Mouse (Mus musculus) hindbrain, embryonic 14.5 days (tissue): Measurements from ENCODE around the gene Znrf2. TPM values are rescaled to one million over a fixed set of nuclear protein-coding genes. Genes with fewer than 3 reads are reported as not detected.

Experiments
- ATAC-seq: fragments of 200-750 bp; cut with Nextera tagmentation; 2 replicates; pipeline ENCODE4 v1.8.0; 2017; ENCODE audit warnings: moderate number of reproducible peaks, mild to moderate bottlenecking, moderate TSS enrichment, moderate library complexity; ENCODE audit not compliant: low FRiP score
- DNase-seq: peaks from one replicate; pipeline ENCODE4 v3.0.0-alpha.2; 2015; ENCODE audit warnings: low spot score
- H3K27ac ChIP-seq: fragments of 300-500 bp; sonication (generic); 2 replicates; pipeline ENCODE4 v1.5.1; 2014; ENCODE audit warnings: mild to moderate bottlenecking, moderate library complexity
- H3K27me3 ChIP-seq: fragments of 300-500 bp; sonication (generic); 2 replicates; pipeline ENCODE4 v1.6.1; 2014; ENCODE audit warnings: mild to moderate bottlenecking, low read length, mixed read lengths; ENCODE audit not compliant: control insufficient read depth, insufficient read depth
- H3K36me3 ChIP-seq: fragments of 300-500 bp; sonication (generic); replicated peaks from 2 replicates; pipeline ENCODE4 v1.6.1; 2014; ENCODE audit not compliant: control insufficient read depth, insufficient read depth
- H3K4me1 ChIP-seq: fragments of 300-500 bp; sonication (generic); replicated peaks from 2 replicates; pipeline ENCODE4 v1.6.1; 2014; ENCODE audit warnings: antibody characterized with exemption, low read length, mixed read lengths; ENCODE audit not compliant: control insufficient read depth, insufficient read depth
- H3K4me2 ChIP-seq: fragments of 300-500 bp; sonication (generic); replicated peaks from 2 replicates; pipeline ENCODE4 v1.6.1; 2014; ENCODE audit warnings: mild to moderate bottlenecking, moderate library complexity
- H3K4me3 ChIP-seq: fragments of 300-500 bp; sonication (generic); replicated peaks from 2 replicates; pipeline ENCODE4 v1.5.1; 2014; ENCODE audit warnings: mild to moderate bottlenecking, low read length
- H3K9ac ChIP-seq: fragments of 300-500 bp; sonication (generic); 2 replicates; pipeline ENCODE4 v1.6.1; 2014
- H3K9me3 ChIP-seq: fragments of 300-500 bp; sonication (generic); 2 replicates; pipeline ENCODE4 v1.6.1; 2016; ENCODE audit warnings: low read length; ENCODE audit not compliant: control insufficient read depth
- WGBS: fragments of 180-500 bp; shearing (Covaris S2); extraction: QIAGEN DNeasy Blood & Tissue Kit; methylation state at CpG from one replicate; pipeline ENCODE4 v1.1.7; 2014; 5-methylcytosine and 5-hydroxymethylcytosine counted together
- polyA plus RNA-seq: library from polyadenylated mRNA; unstranded; fragments of >200 nt; fragmentation: Nextera tagmentation; extraction: Ambion mirVana; gene quantifications from 2 replicates; pipeline ENCODE4 v1.2.1, GENCODE M21; 2014

Gene Znrf2
- polyA plus RNA-seq, 1 experiment from 2014 or later, result 7.7 TPM

DNA sequence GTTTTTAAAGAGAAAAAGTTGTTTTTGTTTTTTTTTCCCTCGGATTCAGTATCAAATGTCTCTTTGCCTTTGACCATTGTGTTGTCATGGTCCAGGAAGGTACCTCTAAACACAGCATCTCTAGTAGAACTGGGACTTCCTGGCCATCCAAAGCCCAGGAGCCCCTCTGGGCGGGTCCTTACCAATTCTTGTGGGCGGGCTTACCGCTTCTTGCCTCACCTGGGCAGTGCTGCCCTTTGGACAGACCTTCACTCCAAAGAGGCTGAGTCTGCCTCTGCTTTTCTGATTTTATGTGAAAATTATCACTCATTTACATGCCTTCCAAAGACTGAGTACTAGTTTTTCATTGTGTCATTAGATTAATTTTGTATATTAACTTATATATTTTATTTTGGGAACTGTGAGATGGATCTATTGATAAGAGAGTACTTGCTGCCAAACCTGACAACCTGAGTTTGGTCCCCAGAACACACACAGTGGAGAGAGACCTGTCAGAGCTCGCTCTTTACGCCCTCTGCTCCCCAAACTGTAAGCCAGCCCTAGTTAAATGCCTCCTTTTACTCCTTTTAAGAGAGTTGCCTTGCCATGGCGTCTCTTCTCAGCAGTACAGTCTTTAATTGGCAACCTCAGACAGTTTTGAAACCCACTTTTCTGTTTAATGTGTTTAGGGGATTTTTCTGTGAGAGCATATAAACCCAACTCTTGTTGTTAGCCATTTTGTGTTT lies 13.5 kb downstream of the Znrf2 start:
- DNase-seq (no peak), ATAC-seq (no peak)
- Histone ChIP-seq H3K4me2 (no peak overlapping the region), H3K27ac (no peak overlapping the region), H3K4me1 (0 out of 2 replicates have a peak, but pooled peaks cover 6% of the 10 kb centered on the region), H3K36me3 (no peaks in the 10 kb centered on the region), H3K27me3 (no peaks in the 10 kb centered on the region), H3K4me3 (no peak overlapping the region), H3K9me3 (no peaks in the 10 kb centered on the region), H3K9ac (no peak overlapping the region)
- 88% methylated on average over 7 of the region's 7 CpGs for WGBS

DNA sequence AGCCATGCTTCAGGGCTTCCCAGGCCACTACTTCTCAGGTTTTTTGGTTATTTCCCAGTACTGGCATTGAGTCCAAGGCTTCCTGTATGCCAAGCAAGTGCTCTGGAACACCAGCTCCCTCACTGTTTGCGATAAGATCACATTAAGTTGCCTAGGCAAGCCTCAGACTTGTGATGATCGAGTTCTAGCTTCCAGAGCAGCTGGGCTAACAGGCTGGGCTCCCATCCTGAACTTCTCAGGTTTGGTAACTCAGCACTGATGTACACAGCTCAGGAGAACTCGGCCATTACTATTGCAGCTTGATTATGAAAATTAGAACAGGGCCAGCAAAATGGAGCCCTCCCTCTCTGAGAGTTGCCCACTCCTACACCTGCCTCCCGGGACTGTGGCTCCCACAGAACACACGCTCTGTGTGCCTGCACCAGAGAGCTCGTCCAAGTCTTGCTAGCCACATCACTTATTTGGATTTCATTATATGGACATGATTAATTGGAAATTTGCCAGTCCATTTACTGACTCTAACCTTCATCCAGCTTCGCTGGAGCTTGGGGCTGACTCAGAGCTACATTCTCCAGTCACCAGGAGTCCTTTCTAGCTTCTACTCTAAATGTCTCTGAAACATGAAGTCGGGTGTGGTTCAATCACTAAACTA lies 14.5 kb downstream of the Znrf2 start:
- WGBS, result 53% methylated on average over 8 of the region's 8 CpGs
- ATAC-seq (no peak), DNase-seq (no peak)
- H3K4me3 ChIP-seq, result no peak overlapping the region
- H3K27ac ChIP-seq, result no peak overlapping the region
- H3K9ac ChIP-seq, result no peak overlapping the region
- no peaks in the 10 kb centered on the region for H3K9me3 ChIP-seq
- H3K4me1 ChIP-seq, result 0 out of 2 replicates have a peak, but pooled peaks cover 6% of the 10 kb centered on the region
- no peak overlapping the region for H3K4me2 ChIP-seq
- H3K36me3 ChIP-seq, result no peaks in the 10 kb centered on the region
- H3K27me3 ChIP-seq, result no peaks in the 10 kb centered on the region

DNA sequence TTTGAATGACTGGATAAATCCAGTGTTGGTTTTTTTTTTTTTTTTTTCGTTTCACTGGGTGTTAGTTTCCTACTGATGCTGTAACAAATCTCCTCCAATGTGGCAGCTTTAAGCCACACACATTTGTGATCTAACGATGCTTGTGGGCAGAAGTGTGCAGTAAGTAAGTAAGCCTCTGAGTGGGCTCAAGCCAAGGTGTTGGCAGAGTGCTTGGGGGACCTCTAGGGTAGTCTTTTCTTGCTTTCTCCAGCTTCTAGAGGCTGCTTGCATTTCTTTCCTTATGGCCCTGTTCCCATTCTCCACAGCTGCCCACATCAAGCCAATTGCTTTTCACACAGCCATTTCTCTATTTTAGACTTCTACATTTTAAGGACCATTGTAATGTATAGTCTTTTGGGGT lies 16.7 kb downstream of the Znrf2 start:
- H3K9ac ChIP-seq, result no peak overlapping the region
- H3K27ac ChIP-seq, result no peak overlapping the region
- 0 out of 2 replicates have a peak, but pooled peaks cover under 1% of the 10 kb centered on the region for H3K9me3 ChIP-seq
- H3K36me3 ChIP-seq, result no peaks in the 10 kb centered on the region
- 0 out of 2 replicates have a peak, but pooled peaks cover 6% of the 10 kb centered on the region for H3K4me1 ChIP-seq
- no peak overlapping the region for H3K4me3 ChIP-seq
- no peak overlapping the region for H3K4me2 ChIP-seq
- WGBS, result 76% methylated on average over 2 of the region's 2 CpGs
- H3K27me3 ChIP-seq, result no peaks in the 10 kb centered on the region
- ATAC-seq (no peak), DNase-seq (no peak)

DNA sequence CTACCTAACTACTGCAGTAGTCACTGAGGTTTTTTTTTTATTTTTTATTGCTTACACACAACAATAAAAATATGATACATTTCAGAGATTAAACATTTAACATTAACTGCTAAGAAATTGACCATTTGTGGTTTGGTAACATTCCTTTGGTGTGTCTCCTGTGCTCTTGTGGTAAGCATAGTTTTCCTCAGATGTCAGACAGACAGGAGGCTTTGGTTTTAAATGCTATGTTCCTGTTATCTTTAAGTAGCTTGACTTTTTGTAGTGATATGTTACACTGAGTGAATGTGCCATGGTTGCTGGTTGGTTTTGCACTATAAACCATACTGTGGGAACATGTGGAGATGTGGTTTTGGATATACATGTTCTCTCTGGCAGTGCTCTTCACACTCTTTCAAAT lies 19.9 kb downstream of the Znrf2 start:
- H3K9me3 ChIP-seq, result 0 out of 2 replicates have a peak, but pooled peaks cover 13% of the 10 kb centered on the region
- no peaks in the 10 kb centered on the region for H3K27me3 ChIP-seq
- no peak overlapping the region for H3K4me3 ChIP-seq
- no peak overlapping the region for H3K27ac ChIP-seq
- DNase-seq (no peak), ATAC-seq (no peak)
- no peak overlapping the region for H3K9ac ChIP-seq
- no peak overlapping the region for H3K4me2 ChIP-seq
- H3K36me3 ChIP-seq, result no peaks in the 10 kb centered on the region
- H3K4me1 ChIP-seq, result no peaks in the 10 kb centered on the region

DNA sequence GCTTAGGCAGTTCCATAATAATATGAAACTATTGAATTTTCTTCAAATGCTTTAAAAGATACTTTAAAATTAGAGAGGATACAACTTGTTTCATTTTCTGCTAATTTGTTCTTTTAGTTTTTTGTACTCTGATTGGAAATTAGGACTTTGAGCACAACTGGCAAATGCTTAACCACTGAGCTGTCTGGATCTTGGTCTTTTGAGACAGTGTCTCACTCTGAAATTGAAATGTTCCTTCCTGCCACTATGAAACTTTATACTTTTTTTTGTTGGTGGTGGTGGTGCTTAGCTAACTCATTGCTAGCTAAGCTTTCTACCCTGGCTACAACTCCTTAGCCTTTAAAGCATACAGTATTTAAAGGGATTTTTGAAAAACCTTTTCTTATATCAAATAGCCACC lies 24.7 kb downstream of the Znrf2 start:
- H3K4me2 ChIP-seq, result no peak overlapping the region
- H3K4me3 ChIP-seq, result no peak overlapping the region
- DNase-seq, result no peak
- no peak overlapping the region for H3K9ac ChIP-seq
- no peak overlapping the region for H3K27ac ChIP-seq
- no peak for ATAC-seq
- H3K27me3 ChIP-seq, result no peaks in the 10 kb centered on the region
- H3K36me3 ChIP-seq, result no peaks in the 10 kb centered on the region
- H3K4me1 ChIP-seq, result no peaks in the 10 kb centered on the region
- H3K9me3 ChIP-seq, result 0 out of 2 replicates have a peak, but pooled peaks cover 13% of the 10 kb centered on the region

GRCm38 (mm10) chr6:54842041-54842440 lies 25.3 kb downstream of the Znrf2 start:
- no peak overlapping the region for H3K27ac ChIP-seq
- DNase-seq (no peak), ATAC-seq (no peak)
- no peak overlapping the region for H3K9ac ChIP-seq
- no peak overlapping the region for H3K4me2 ChIP-seq
- WGBS, result 22% methylated on average over 1 of the region's 1 CpGs
- H3K36me3 ChIP-seq, result no peaks in the 10 kb centered on the region
- H3K4me1 ChIP-seq, result no peaks in the 10 kb centered on the region
- no peaks in the 10 kb centered on the region for H3K27me3 ChIP-seq
- 0 out of 2 replicates have a peak, but pooled peaks cover 13% of the 10 kb centered on the region for H3K9me3 ChIP-seq
- no peak overlapping the region for H3K4me3 ChIP-seq

DNA sequence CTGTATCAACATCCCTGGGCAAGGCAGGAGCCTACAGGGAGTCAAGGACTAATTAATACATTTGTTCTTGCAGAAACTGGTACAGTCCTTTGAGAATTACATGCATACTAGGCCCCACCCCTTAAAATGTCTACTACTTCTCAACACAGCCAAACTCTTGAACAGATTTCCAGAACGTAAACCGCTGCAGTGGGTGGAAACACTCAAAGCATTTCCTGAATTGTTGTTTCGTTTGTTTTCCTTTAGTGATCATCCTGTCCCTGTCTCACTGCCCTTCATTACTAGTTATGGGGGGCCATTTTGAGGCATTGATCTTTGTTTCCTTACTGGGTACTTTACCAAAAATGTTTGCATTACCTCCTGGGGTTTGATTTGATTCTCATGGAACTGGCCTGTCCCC lies 31.8 kb downstream of the Znrf2 start:
- WGBS, result 82% methylated on average over 3 of the region's 3 CpGs

DNA sequence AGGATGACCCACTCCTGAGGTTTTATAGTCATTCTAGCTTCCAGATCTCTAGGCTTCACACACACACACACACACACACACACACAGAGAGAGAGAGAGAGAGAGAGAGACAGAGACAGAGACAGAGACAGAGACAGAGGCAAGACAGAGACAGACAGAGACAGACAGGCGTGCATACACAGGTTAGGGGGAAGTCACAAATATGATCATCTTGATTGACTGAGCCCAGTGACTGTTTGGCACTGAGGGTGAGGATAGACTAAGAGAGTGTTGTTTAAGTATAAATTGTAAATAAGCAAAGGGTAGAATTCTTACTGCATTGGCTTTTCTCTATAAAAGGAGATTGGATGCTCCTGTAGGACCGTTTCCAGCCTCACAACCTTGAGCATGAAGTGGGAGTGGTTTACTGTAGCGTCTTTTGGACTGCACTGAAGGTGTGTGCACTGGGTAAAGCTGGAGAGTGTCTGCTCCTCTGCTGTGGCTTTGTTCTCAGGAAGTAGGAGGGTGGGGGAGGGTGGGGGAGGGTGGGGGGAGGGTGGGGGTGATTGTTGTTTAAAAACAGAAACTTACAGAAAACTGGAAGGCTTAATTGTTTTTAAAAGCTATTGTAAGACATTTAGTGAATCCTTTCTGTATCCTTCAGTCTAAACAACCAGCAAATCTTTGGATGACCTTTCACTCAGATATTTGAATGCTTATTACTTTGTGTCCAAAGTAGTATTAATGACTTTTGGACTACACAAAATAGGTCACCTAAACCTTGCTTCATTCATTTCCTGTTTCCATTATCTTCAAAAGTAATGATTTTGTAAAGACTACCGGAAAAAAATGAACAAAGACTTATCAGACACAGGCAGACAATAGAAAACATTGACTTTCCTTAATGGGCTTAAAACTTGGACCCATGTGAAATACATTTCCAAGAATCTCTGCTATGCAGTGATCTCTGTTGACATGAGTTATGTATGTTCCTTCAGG lies 32.8 kb downstream of the Znrf2 start:
- WGBS, result 43% methylated on average over 4 of the region's 4 CpGs
- no peak overlapping the region for H3K27ac ChIP-seq
- H3K4me3 ChIP-seq, result no peak overlapping the region
- H3K27me3 ChIP-seq, result no peaks in the 10 kb centered on the region
- peaks cover 14% of the 10 kb centered on the region for H3K4me1 ChIP-seq
- H3K4me2 ChIP-seq, result no peak overlapping the region
- H3K9me3 ChIP-seq, result no peaks in the 10 kb centered on the region
- DNase-seq (no peak), ATAC-seq (no peak)
- no peaks in the 10 kb centered on the region for H3K36me3 ChIP-seq
- H3K9ac ChIP-seq, result no peak overlapping the region

More for the DNA sequence above, 31.8 kb downstream of the Znrf2 start:
- no peak overlapping the region for H3K9ac ChIP-seq
- no peaks in the 10 kb centered on the region for H3K27me3 ChIP-seq
- no peak overlapping the region for H3K27ac ChIP-seq
- DNase-seq (no peak), ATAC-seq (no peak)
- H3K36me3 ChIP-seq, result no peaks in the 10 kb centered on the region
- no peaks in the 10 kb centered on the region for H3K9me3 ChIP-seq
- H3K4me1 ChIP-seq, result peaks cover 14% of the 10 kb centered on the region
- no peak overlapping the region for H3K4me2 ChIP-seq
- H3K4me3 ChIP-seq, result no peak overlapping the region

- ATAC-seq (no peak), DNase-seq (no peak)
- Histone ChIP-seq H3K27ac (no peak overlapping the region), H3K36me3 (no peaks in the 10 kb centered on the region), H3K4me2 (no peak overlapping the region), H3K4me1 (peaks cover 14% of the 10 kb centered on the region), H3K27me3 (no peaks in the 10 kb centered on the region), H3K9me3 (no peaks in the 10 kb centered on the region), H3K4me3 (no peak overlapping the region), H3K9ac (no peak overlapping the region)
- WGBS, result 59% methylated on average over 4 of the region's 4 CpGs
These were observed 35.1 kb downstream of the Znrf2 start for GRCm38 (mm10) chr6:54851778-54852177.
